Mouse (Mus musculus): ENCODE data around the gene Cdk12. TPM values are rescaled to one million over a fixed set of nuclear protein-coding genes. Genes with fewer than 3 reads are reported as not detected.
A peak's percentile ranks its signal among the peaks of the same experiment; 100 is the strongest.
"Not testable (repeated sequence)": the region's sequence is repeated elsewhere in the genome, so short reads cannot be mapped to it uniquely, and the experiment has no call there.

Gene Cdk12
- polyA plus RNA-seq (2014; fragmentation: Nextera tagmentation; extraction: Ambion mirVana): 13.9 and 14.3 TPM in 2 replicates

- peaks cover 17% of the 10 kb centered on the region for H3K4me1 ChIP-seq (replicated peaks; ENCODE audit: control insufficient read depth, insufficient read depth, low read length)
- peak within 1 kb of the TSS; percentile 84 for H3K4me2 ChIP-seq (ENCODE audit: low read length)
- no peaks in the 10 kb centered on the region for H3K9me3 ChIP-seq (ENCODE audit: control insufficient read depth, low read length)
- WGBS: under 1% methylated on average over 50 of the region's 63 CpGs
- H3K4me3 ChIP-seq (ENCODE audit: low read depth, low read length): peak within 1 kb of the TSS; percentile 97
- ATAC-seq (replicated peaks; ENCODE audit: low FRiP score, low TSS enrichment, low read depth) (peak; percentile 91), DNase-seq (ENCODE audit: low spot score) (peak; percentile 99)
- no peaks in the 10 kb centered on the region for H3K27me3 ChIP-seq (replicated peaks; ENCODE audit: control insufficient read depth, insufficient read depth, low read length)
- peak within 1 kb of the TSS; percentile 99 for H3K9ac ChIP-seq (ENCODE audit: low read length)
- H3K36me3 ChIP-seq (ENCODE audit: control insufficient read depth, insufficient read depth, low read length): peaks cover 9% of the 10 kb centered on the region; the same call in 1 of the 2 replicates
- peak within 1 kb of the TSS; percentile 100 for H3K27ac ChIP-seq (ENCODE audit: low read depth)
These were observed at the start of gene Cdk12 for GRCm38 (mm10) chr11:98202641-98203350. Gene Cdk12, plus strand, starts transcription at chr11:98203059.

DNA sequence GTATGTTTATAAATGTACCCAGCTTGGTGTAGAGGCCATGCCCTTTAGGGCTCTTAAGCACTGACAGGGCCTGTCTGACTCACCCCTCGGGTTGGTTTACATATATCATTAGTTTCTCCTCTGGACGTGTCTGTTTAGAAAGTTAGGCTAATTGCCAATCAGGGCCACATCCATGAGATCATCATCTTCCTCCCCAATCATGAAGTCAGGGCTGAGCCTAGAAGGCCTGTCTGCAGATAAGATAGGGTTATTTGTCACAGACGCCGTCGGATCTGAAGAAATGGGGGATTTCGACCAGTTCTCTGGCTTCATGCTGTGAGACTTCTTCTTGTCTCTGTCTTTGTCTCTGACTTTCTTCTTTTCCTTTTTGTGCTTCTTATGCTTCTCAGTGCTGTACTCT, 47.8 kb upstream of the Cdk12 start:
- H3K4me2 ChIP-seq (ENCODE audit: low read length): no peak overlapping the region
- no peak overlapping the region for H3K4me3 ChIP-seq (ENCODE audit: low read depth, low read length)
- DNase-seq (ENCODE audit: low spot score): no peak
- H3K9me3 ChIP-seq (ENCODE audit: control insufficient read depth, low read length): no peaks in the 10 kb centered on the region
- no peak overlapping the region for H3K27ac ChIP-seq (ENCODE audit: low read depth)
- no peak overlapping the region for H3K9ac ChIP-seq (ENCODE audit: low read length)
- peaks cover 65% of the 10 kb centered on the region for H3K36me3 ChIP-seq (ENCODE audit: control insufficient read depth, insufficient read depth, low read length)
- H3K4me1 ChIP-seq (replicated peaks; ENCODE audit: control insufficient read depth, insufficient read depth, low read length): no peaks in the 10 kb centered on the region
- no peaks in the 10 kb centered on the region for H3K27me3 ChIP-seq (replicated peaks; ENCODE audit: control insufficient read depth, insufficient read depth, low read length)
- 73% methylated on average over 6 of the region's 6 CpGs for WGBS
- no peak for ATAC-seq (replicated peaks; ENCODE audit: low FRiP score, low TSS enrichment, low read depth)

GRCm38 (mm10) chr11:98168400-98168799, 34.5 kb upstream of the Cdk12 start:
- WGBS: 92% methylated on average over 1 of the region's 1 CpGs
- no peak for DNase-seq (ENCODE audit: low spot score)
- peaks cover 97% of the 10 kb centered on the region for H3K36me3 ChIP-seq (ENCODE audit: control insufficient read depth, insufficient read depth, low read length)

GRCm38 (mm10) chr11:98182149-98182548, 20.7 kb upstream of the Cdk12 start:
- H3K27me3 ChIP-seq (replicated peaks; ENCODE audit: control insufficient read depth, insufficient read depth, low read length); ATAC-seq (replicated peaks; ENCODE audit: low FRiP score, low TSS enrichment, low read depth); H3K9me3 ChIP-seq (ENCODE audit: control insufficient read depth, low read length); H3K4me2 ChIP-seq (ENCODE audit: low read length); DNase-seq (ENCODE audit: low spot score); H3K9ac ChIP-seq (ENCODE audit: low read length); H3K4me1 ChIP-seq (replicated peaks; ENCODE audit: control insufficient read depth, insufficient read depth, low read length); H3K27ac ChIP-seq (ENCODE audit: low read depth); H3K4me3 ChIP-seq (ENCODE audit: low read depth, low read length): not testable (repeated sequence)
- peaks cover 80% of the 10 kb centered on the region for H3K36me3 ChIP-seq (ENCODE audit: control insufficient read depth, insufficient read depth, low read length)
- WGBS: 95% methylated on average over 3 of the region's 3 CpGs

More at GRCm38 (mm10) chr11:98168400-98168799, 34.5 kb upstream of the Cdk12 start:
- H3K4me1 ChIP-seq (replicated peaks; ENCODE audit: control insufficient read depth, insufficient read depth, low read length): no peaks in the 10 kb centered on the region
- ATAC-seq (replicated peaks; ENCODE audit: low FRiP score, low TSS enrichment, low read depth): no peak
- H3K27ac ChIP-seq (ENCODE audit: low read depth): no peak overlapping the region
- no peak overlapping the region for H3K9ac ChIP-seq (ENCODE audit: low read length)
- no peaks in the 10 kb centered on the region for H3K27me3 ChIP-seq (replicated peaks; ENCODE audit: control insufficient read depth, insufficient read depth, low read length)
- H3K4me3 ChIP-seq (ENCODE audit: low read depth, low read length): no peak overlapping the region
- no peaks in the 10 kb centered on the region for H3K9me3 ChIP-seq (ENCODE audit: control insufficient read depth, low read length)
- no peak overlapping the region for H3K4me2 ChIP-seq (ENCODE audit: low read length)

GRCm38 (mm10) chr11:98187640-98188395, 15.0 kb upstream of the Cdk12 start:
- no peaks in the 10 kb centered on the region for H3K9me3 ChIP-seq (ENCODE audit: control insufficient read depth, low read length)
- ATAC-seq (replicated peaks; ENCODE audit: low FRiP score, low TSS enrichment, low read depth) (no peak), DNase-seq (ENCODE audit: low spot score) (no peak)
- no peak overlapping the region for H3K4me2 ChIP-seq (ENCODE audit: low read length)
- no peaks in the 10 kb centered on the region for H3K27me3 ChIP-seq (replicated peaks; ENCODE audit: control insufficient read depth, insufficient read depth, low read length)
- H3K4me3 ChIP-seq (ENCODE audit: low read depth, low read length): no peak overlapping the region
- H3K9ac ChIP-seq (ENCODE audit: low read length): no peak overlapping the region
- peaks cover 57% of the 10 kb centered on the region for H3K36me3 ChIP-seq (ENCODE audit: control insufficient read depth, insufficient read depth, low read length)
- H3K4me1 ChIP-seq (replicated peaks; ENCODE audit: control insufficient read depth, insufficient read depth, low read length): peaks cover 8% of the 10 kb centered on the region
- H3K27ac ChIP-seq (ENCODE audit: low read depth): no peak overlapping the region
- WGBS: 91% methylated on average over 9 of the region's 9 CpGs

- ATAC-seq (replicated peaks; ENCODE audit: low FRiP score, low TSS enrichment, low read depth): no peak
- Histone ChIP-seq H3K4me3 (ENCODE audit: low read depth, low read length) (no peak overlapping the region), H3K4me2 (ENCODE audit: low read length) (no peak overlapping the region), H3K4me1 (replicated peaks; ENCODE audit: control insufficient read depth, insufficient read depth, low read length) (peaks cover 8% of the 10 kb centered on the region), H3K27me3 (replicated peaks; ENCODE audit: control insufficient read depth, insufficient read depth, low read length) (no peaks in the 10 kb centered on the region), H3K9me3 (ENCODE audit: control insufficient read depth, low read length) (no peaks in the 10 kb centered on the region), H3K27ac (ENCODE audit: low read depth) (no peak overlapping the region), H3K9ac (ENCODE audit: low read length) (no peak overlapping the region), H3K36me3 (ENCODE audit: control insufficient read depth, insufficient read depth, low read length) (peaks cover 35% of the 10 kb centered on the region)
- 88% methylated on average over 5 of the region's 5 CpGs for WGBS
- DNase-seq (ENCODE audit: low spot score): no peak
These were observed 12.0 kb upstream of the Cdk12 start for GRCm38 (mm10) chr11:98190820-98191219.

- peak; percentile 95 for ATAC-seq (replicated peaks; ENCODE audit: low FRiP score, low TSS enrichment, low read depth)
- Histone ChIP-seq H3K36me3 (ENCODE audit: control insufficient read depth, insufficient read depth, low read length) (peaks cover 16% of the 10 kb centered on the region), H3K27ac (ENCODE audit: low read depth) (peak within 1 kb of the TSS; percentile 89), H3K4me3 (ENCODE audit: low read depth, low read length) (peak within 1 kb of the TSS; percentile 89), H3K4me2 (ENCODE audit: low read length) (peak within 1 kb of the TSS; percentile 75), H3K27me3 (replicated peaks; ENCODE audit: control insufficient read depth, insufficient read depth, low read length) (no peaks in the 10 kb centered on the region), H3K9me3 (ENCODE audit: control insufficient read depth, low read length) (no peaks in the 10 kb centered on the region), H3K9ac (ENCODE audit: low read length) (peak within 1 kb of the TSS; percentile 93), H3K4me1 (replicated peaks; ENCODE audit: control insufficient read depth, insufficient read depth, low read length) (peaks cover 8% of the 10 kb centered on the region)
- DNase-seq (ENCODE audit: low spot score): peak; percentile 94
- WGBS: under 1% methylated on average over 48 of the region's 53 CpGs
These were observed 9.7 kb upstream of the Cdk12 start, which contains the start of gene Med1 for GRCm38 (mm10) chr11:98192901-98193805. Gene Med1, minus strand, starts transcription at chr11:98193293.

Measured in intestine, embryonic 14.5 days (tissue).